Mouse (Mus musculus) mouse trophoblast stem cell (cell line): ENCODE measurements around the gene Ttpal.
"Not testable (repeated sequence)": the region's sequence is repeated elsewhere in the genome, so short reads cannot be mapped to it uniquely, and the experiment has no call there.

ENCODE experiments used
- in situ Hi-C, 2 experiments: fragments of 300-500 bp; cut with MseI, MboI; formaldehyde crosslinking; loops; 2 replicates in 1 of 2; 3 replicates in 1 of 2; pipeline ENCODE4 v1.15.1; 2025

Ttpal gene

GRCm38 (mm10) chr2:163617874-163618273 is 15.8 kb downstream of the Ttpal start:
- in situ Hi-C loops = loop anchor here in 1 of 2 experiments (25.0 kb wide), 1 partner anchor 94 kb away; no protein-coding TSS in a partner anchor

DNA sequence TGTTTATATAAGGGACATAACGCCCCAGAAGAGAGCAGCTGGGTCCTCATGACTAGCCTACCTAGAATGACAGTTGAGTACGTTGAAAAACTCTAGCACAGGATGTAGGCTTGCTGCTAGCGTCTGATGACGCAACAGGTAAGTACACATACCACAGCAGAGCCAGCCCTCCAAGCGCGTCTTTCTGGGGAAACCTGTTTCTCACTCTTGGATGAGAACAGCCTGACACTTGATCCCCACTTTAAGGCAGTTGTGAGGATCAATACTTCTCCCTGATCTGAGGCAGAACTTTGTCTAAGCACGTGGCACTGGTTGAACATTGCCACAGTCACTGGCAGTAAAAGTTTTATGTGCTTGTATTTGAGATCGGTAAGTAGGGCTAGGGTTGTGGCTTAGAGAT is 18.3 kb downstream of the Ttpal start:
- in situ Hi-C loops = loop anchor here in 1 of 2 experiments (25.0 kb wide), 1 partner anchor 92 kb away; no protein-coding TSS in a partner anchor

DNA sequence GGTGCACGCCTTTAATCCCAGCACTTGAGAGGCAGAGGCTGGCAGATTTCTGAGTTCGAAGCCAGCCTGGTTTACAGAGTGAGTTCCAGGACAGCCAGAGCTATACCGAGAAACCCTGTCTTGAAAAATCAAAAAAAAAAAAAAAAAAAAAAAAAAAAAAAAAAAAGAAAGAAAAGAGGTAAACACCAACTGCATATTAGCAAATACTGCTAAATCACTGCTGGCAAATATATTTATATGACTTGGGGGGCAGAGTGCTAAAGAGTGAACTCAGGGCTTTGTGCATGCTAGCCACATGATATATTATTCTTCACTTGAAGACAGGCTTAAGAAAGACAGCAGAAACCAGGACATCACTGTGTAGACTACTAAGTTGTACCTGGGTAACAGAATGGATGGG is 19.3 kb downstream of the Ttpal start:
- in situ Hi-C loops = loop anchor here in 1 of 2 experiments (25.0 kb wide), 1 partner anchor 91 kb away; no protein-coding TSS in a partner anchor

GRCm38 (mm10) chr2:163631223-163631622 is 29.1 kb downstream of the Ttpal start:
- in situ Hi-C loops = no loop called here

DNA sequence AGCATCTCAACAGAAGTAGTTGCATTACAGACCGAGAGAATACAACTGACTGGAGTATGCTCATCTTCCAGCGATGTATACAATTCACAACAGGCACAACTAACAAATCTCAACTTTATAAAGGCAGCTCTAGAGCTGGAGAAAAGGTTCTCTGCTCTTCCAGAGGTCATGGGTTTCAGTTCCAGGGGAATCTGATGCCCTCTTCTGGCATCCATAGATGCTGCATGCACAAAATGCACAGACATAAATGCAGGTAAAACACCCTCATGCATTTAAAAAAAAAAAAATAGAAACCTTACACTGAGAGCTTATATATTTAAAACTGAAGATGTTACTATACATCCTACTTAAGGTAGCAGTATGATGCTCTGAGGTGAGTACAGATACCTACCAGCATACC is 29.6 kb downstream of the Ttpal start:
- in situ Hi-C loops = no loop called here

- in situ Hi-C loops = no loop called here
These were observed 32.1 kb downstream of the Ttpal start for GRCm38 (mm10) chr2:163634211-163634610.

- in situ Hi-C loops = no loop called here
These were observed 33.9 kb downstream of the Ttpal start for GRCm38 (mm10) chr2:163636057-163636456.

DNA sequence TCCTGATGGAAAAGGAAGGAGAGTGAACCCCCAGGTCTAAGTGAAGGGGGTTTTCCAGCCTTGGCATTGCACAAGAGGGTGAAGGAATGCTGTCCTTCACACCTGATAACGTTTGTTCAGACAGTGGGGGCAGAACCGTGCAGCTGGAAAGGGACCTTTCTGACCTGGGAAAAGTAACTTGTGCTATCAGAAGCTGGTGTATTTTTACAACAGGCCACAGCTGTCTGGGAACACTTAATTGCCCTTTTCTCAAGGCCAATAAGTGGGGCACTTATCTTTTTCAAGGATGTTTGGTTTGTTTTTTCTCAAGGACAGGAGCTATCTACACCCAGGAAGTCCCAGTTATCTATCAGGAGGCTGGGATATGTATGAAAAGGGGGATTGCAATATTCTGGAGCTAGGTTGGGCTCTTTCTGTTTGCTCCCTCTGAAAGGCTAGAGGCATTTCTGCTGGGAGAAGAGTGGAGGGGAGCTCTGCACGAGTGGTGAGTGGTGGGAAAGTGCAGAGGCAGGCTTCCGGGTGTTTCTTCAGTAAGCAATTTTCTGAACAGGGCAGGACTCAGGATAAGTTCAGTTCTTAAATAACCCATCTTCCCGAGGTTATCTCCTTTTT is 35.6 kb downstream of the Ttpal start:
- in situ Hi-C loops = no loop called here

DNA sequence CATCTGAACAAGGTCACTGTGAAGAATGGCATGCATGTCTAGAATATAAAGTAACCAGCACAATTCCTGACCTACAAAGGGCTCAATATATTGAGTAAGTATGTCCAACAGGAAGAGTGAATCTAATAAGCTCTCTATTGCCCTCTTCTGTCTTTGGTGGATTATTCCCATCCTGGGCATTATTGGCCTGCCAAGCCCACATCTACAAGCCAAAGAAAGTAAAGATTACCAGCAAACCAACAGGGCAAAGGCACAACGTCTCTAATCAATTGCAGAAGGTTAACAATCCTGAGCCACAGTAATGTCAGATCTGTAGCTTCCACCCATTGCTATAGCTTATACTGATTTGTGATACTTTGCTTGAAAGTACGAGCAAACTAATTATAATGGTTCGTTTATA is 38.4 kb downstream of the Ttpal start:
- in situ Hi-C loops = no loop called here

- in situ Hi-C loops = no loop called here
These were observed 39.6 kb downstream of the Ttpal start for GRCm38 (mm10) chr2:163641681-163642080.

DNA sequence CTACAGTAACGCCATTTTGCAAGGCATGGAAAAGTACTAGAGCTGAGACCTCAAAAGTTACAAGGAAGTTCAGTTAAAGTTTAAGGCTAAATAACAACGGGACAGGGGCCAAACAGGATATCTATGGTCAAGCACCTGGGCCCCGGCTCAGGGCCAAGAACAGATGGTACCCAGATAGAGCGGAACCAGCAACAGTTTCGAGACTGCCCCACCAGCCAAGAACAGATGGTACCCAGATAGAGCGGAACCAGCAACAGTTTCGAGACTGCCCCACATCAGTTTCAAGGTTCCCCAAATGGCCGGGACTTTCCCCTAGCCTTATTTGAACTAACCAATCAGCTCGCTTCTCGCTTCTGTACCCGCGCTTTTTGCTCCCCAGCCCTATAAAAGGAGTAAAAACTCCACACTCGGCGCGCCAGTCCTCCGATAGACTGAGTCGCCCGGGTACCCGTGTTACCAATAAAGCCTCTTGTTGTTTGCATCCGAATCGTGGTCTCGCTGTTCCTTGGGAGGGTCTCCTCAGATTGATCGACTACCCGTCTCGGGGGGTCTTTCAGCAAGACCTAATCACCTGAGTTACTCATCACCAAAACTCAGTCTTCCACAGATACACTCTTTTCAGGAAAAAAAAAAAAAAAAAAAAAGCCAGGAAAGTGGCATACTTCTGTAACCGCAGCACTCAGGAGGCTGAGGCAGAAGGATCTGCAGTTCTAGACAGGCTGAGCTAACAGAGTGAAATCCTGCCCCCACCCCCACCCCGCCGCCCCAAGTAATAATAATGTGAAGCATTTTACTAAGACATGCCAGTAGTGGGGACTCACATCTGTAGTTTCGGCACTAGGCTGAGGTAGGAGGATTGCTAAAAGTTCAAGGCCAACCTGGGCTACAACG is 40.8 kb downstream of the Ttpal start:
- in situ Hi-C loops = no loop called here

GRCm38 (mm10) chr2:163643576-163643971 is 41.5 kb downstream of the Ttpal start:
- in situ Hi-C loops = no loop called here

DNA sequence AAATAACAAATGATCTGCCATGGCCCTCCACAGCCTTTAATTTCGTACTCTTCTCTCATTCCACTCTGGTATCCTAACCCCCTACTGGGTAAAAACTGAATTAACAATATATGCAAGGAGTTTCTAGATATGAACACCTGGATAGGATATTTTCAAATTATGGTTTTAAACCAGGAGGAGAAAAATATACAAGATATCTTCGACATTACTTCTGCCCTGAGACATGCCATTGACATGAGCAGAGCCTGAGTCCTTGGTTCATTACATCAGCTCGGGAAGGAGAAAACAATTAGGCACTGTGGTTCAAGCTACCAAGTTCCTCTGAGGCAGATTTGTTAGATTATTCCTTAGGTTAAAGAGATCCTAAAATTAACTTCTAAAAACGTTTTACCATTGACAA is 41.9 kb downstream of the Ttpal start:
- in situ Hi-C loops = no loop called here

DNA sequence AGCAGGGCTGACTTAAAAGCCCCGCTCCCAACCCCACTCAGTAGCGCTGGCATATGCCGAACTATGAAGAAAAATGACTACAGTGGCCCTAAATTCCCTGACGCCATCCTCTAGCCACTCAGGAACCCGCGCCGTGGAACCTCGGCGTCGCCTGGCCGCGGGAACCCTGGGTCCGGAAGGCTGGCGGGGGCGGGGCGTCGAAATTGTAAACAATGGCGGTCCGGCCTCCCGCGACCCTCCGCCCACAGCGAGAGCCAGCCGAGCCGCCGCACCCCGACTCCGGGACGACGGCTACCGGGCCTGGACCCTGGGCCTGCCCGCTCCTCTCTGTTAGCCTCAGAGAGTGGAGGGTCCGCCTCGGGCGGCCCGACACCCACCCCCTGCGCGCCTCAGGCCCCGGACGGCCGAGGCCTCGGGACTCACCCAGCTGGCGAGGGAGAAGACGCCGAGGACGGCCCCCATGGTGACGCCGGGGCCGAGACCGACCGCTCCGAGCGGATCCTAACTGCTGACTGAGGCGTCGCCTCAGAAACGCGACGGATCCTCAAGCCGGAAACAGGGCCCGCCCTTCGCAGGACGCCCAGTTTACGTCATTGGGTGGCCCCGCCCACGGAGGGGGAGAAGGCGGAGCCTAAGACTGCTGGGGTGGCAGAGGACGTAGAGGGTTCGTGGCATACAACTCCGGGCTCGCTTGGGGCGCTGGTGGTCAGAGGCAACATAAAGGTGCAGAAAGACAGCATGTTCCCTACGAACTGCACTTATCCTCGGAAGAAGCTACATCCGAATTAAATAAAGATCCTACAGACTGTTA is 42.7 kb downstream of the Ttpal start, which contains the start of gene Serinc3:
Gene Serinc3, minus strand, starts transcription at position 557 of the 811 bp plus-strand sequence.
- in situ Hi-C loops = no loop called here

- in situ Hi-C loops = no loop called here
These were observed 43.8 kb downstream of the Ttpal start for GRCm38 (mm10) chr2:163645700-163646460.

DNA sequence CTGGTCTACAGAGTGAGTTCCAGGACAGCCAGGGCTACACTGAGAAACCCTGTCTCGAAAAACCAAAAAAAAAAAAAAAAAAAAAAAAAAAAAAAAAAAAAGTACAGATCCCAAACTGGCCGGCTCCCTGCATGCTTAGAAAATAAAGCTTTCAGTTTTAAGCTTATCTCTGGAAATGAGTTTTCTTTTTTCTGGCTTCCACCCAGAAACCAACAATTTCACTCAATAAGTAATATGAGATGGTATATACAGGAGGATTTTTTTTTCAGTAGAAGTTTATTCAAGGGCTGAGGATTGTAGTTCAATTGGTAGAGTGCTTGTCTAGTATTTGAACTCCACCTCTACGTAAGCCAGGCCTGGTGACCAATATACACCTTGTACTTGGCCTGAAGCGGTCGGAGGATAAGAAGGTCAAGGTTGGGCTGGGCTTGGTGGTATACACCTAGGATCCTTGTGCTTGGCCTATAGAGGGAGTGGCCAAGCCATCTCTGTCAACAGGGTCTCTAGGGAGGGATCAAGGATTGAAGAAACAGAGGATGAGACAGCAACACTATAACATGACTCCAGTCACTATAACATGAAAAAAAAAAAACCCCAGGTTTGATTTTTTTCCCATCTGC is 44.5 kb downstream of the Ttpal start:
- in situ Hi-C loops = no loop called here

DNA sequence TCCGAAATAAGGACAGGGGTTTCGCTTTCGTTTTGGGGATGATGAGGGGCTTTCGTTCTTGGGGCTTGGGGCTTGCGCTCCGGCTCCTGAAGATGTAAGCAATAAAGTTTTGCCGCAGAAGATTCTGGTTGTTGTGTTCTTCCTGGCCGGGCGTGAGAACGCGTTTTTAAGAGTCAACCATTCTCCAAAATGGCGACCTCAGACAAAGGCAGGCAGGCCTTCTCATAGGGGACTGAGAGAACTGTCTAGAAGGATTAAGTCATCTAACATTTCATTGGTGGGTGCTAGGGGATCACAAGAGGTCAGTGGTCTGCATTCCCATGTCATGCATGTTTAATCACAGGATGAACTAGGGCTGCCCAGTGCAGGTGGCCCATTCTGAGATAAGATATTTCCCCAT is 53.6 kb downstream of the Ttpal start:
- in situ Hi-C loops = not testable (repeated sequence)

GRCm38 (mm10) chr2:163657486-163657885 is 55.4 kb downstream of the Ttpal start:
- in situ Hi-C loops = no loop called here

DNA sequence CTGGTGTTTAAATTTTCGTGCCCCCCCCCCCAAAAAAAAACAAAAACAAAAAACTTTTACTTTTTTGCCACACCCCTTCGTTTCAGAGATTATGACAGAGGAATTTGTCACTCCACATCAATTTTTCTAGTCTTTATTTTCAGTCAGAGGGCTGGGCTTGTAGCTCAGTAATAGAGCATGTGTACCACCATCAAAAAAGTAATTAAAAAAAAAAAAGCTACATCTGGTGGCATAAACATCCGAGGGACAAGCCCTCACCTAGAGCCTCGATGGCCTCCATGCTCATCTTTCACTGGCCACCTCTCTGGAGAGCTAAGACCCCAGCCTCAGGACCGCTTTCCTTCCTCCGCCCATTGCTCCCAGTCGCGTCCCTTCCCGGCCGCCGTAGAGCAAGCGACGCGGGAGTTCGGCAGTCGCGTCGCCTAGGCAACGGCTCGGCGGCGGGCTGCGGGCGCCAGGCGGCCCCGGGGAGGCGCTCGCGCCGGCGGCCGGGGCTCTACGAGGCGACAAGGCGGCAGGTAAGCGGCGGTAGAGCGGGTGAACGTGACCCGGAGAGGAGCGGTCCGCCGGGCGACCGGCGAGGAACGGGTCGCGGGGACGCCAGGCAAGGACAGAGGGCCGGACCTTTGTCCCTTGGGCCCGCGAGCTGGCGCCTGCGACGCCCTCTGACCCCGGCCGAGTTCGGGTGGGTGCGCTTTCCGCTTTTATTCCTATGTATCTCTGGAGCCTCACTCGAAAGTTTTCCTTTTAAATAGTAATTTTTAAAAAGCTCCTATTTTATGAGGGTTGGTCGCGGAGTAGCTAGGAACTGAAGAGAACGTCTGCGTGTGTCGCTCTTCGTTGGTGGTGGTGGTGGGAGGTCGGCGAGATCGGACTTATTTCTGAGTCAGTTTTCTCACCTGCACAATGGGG is 56.1 kb downstream of the Ttpal start, which contains the start of gene Pkig:
Gene Pkig, plus strand, starts transcription at position 412 of the 912 bp plus-strand sequence.
- in situ Hi-C loops = no loop called here

DNA sequence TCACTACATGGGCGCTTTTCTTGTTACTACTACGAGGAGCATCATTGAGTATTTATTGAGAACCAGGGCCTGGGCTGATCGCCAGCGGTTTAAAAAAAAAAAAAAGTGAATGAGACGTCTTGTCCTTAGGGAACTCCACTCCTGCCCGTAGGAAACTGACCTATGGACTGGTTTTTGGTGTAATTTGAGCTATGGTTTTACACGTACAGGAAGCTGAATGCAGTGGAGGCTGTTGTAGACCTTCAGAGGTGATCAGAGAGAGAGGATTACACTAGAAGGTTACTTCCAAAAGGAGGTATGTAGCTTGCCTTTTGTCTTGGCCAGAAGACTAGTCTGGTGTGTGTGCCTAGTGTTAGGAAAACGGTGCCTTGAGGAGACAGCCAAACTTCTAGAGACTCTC is 56.8 kb downstream of the Ttpal start:
- in situ Hi-C loops = no loop called here
